Mouse (Mus musculus): ENCODE results near the gene Gm10715.
"Not testable (repeated sequence)": the region's sequence is repeated elsewhere in the genome, so short reads cannot be mapped to it uniquely, and the experiment has no call there.

Gene Gm10715

GRCm38 (mm10) chr9:3036577-3036976 lies at the start of gene Gm10715:
TSS of gene Gm10715 (plus strand) at chr9:3036877.
- not testable (repeated sequence) for DNase-seq (ENCODE audit: low spot score)

DNA sequence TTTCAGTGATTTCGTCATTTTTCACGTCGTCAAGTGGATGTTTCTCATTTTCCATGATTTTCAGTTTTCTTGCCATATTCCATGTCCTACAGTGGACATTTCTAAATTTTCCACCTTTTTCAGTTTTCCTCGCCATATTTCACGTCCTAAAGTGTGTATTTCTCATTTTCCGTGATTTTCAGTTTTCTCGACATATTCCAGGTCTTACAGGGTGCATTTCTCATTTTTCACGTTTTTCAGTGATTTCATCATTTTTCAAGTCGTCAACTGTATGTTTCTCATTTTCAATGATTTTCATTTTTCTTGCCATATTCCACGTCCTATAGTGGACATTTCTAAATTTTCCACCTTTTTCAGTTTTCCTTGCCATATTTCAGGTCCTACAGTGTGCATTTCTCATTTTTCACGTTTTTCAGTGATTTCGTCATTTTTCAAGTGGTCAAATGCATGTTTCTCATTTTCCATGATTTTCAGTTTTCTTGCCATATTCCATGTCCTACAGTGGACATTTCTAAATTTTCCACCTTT lies 36.2 kb upstream of the Gm10715 start, which contains the start of gene Gm10722:
Gene Gm10722 (plus strand): TSS at position 478 of the 528 bp plus-strand sequence.
- peak; percentile 47 for DNase-seq (ENCODE audit: low spot score)

GRCm38 (mm10) chr9:3001006-3001405 lies 35.7 kb upstream of the Gm10715 start:
- DNase-seq (ENCODE audit: low spot score): not testable (repeated sequence)

GRCm38 (mm10) chr9:3001948-3002659 lies 34.6 kb upstream of the Gm10715 start:
- DNase-seq (ENCODE audit: low spot score): peak; percentile 17

DNA sequence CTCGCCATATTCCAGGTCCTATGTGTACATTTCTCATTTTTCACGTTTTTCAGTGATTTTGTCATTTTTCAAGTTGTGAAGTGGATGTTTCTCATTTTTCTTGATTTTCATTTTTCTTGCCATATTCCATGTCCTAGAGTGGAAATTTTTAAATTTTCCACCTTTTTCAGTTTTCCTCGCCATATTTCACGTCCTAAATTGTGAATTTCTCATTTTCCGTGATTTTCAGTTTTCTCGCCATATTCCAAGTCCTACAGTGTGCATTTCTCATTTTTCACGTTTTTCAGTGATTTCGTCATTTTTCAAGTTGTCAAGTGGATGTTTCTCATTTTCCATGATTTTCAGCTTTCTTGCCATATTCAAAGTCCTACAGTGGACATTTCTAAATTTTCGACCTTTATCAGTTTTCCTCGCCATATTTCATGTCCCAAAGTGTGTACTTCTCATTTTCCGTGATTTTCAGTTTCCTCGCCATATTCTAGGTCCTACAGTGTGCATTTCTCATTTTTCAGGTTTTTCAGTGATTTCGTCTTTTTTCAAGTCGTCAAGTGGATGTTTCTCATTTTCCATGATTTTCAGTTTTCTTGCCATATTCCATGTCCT lies 33.8 kb upstream of the Gm10715 start, which contains the start of gene Gm11168:
Gene Gm11168 (plus strand): TSS at position 553 of the 603 bp plus-strand sequence.
- not testable (repeated sequence) for DNase-seq (ENCODE audit: low spot score)

DNA sequence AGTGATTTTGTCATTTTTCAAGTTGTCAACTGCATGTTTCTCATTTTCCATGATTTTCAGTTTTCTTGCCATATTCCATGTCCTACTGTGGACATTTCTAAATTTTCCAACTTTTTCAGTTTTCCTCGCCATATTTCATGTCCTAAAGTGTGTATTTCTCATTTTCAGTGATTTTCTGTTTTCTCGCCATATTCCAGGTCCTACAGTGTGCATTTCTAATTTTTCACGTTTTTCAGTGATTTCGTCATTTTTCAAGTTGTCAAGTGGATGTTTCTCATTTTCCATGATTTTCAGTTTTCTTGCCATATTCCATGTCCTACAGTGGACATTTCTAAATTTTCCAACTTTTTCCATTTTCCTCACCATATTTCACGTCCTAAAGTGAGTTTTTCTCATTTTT lies 30.5 kb upstream of the Gm10715 start:
- not testable (repeated sequence) for DNase-seq (ENCODE audit: low spot score)

- DNase-seq (ENCODE audit: low spot score): not testable (repeated sequence)
These were observed 30.0 kb upstream of the Gm10715 start for GRCm38 (mm10) chr9:3006636-3007035.

DNA sequence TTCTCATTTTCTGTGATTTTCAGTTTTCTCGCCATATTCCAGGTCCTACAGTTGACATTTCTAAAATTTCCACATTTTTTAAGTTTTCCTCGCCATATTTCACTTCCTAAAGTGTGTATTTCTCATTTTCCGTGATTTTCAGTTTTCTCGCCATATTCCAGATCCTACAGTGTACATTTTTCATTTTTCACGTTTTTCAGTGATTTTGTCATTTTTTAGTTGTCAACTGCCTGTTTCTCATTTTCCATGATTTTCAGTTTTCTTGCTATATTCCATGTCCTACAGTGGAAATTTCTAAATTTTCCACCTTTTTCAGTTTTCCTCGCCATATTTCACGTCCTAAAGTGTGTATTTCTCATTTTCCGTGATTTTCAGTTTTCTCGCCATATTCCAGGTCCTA lies 29.4 kb upstream of the Gm10715 start:
- DNase-seq (ENCODE audit: low spot score): peak; percentile 29

DNA sequence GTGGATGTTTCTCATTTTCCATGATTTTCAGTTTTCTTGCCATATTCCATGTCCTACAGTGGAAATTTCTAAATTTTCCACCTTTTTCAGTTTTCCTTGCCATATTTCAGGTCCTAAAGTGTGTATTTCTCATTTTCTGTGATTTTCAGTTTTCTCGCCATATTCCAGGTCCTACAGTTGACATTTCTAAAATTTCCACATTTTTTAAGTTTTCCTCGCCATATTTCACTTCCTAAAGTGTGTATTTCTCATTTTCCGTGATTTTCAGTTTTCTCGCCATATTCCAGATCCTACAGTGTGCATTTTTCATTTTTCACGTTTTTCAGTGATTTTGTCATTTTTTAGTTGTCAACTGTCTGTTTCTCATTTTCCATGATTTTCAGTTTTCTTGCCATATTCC lies 27.3 kb upstream of the Gm10715 start:
- DNase-seq (ENCODE audit: low spot score): not testable (repeated sequence)

GRCm38 (mm10) chr9:3012054-3012621 lies 24.5 kb upstream of the Gm10715 start:
- DNase-seq (ENCODE audit: low spot score): not testable (repeated sequence)

- DNase-seq (ENCODE audit: low spot score): not testable (repeated sequence)
These were observed 23.9 kb upstream of the Gm10715 start, which contains the start of gene Gm10721 for GRCm38 (mm10) chr9:3012733-3013279. TSS of gene Gm10721 (plus strand) at chr9:3013140.

GRCm38 (mm10) chr9:3015354-3015753 lies 21.3 kb upstream of the Gm10715 start, which contains the start of gene Gm10720:
TSS of gene Gm10720 (plus strand) at chr9:3015654.
- DNase-seq (ENCODE audit: low spot score): not testable (repeated sequence)

DNA sequence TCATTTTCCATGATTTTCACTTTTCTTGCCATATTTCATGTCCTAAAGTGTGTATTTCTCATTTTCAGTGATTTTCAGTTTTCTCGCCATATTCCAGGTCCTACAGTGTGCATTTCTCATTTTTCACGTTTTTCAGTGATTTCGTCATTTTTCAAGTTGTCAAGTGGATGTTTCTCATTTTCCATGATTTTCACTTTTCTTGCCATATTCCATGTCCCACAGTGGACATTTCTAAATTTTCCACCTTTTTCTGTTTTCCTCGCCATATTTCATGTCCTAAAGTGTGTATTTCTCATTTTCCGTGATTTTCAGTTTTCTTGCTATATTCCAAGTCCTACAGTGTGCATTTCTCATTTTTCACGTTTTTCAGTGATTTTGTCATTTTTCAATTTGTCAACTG lies 20.8 kb upstream of the Gm10715 start:
- DNase-seq (ENCODE audit: low spot score): not testable (repeated sequence)

DNA sequence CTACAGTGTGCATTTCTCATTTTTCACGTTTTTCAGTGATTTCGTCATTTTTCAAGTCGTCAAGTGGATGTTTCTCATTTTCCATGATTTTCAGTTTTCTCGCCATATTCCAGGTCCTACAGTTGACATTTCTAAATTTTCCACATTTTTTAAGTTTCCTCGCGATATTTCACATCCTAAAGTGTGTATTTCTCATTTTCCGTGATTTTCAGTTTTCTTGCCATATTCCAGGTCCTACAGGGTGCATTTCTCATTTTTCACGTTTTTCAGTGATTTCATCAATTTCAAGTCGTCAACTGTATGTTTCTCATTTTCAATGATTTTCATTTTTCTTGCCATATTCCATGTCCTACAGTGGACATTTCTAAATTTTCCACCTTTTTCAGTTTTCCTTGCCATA lies 19.6 kb upstream of the Gm10715 start, which contains the start of gene Gm10719:
Gene Gm10719 (plus strand): TSS at position 301 of the 400 bp plus-strand sequence.
- DNase-seq (ENCODE audit: low spot score): not testable (repeated sequence)

DNA sequence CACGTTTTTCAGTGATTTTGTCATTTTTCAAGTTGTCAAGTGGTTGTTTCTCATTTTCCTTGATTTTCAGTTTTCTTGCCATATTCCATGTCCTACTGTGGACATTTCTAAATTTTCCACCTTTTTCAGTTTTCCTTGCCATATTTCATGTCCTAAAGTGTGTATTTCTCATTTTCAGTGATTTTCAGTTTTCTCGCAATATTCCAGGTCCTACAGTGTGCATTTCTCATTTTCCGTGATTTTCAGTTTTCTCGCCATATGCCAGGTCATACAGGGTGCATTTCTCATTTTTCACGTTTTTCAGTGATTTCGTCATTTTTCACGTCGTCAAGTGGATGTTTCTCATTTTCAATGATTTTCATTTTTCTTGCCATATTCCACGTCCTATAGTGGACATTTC lies 17.7 kb upstream of the Gm10715 start:
- not testable (repeated sequence) for DNase-seq (ENCODE audit: low spot score)

DNA sequence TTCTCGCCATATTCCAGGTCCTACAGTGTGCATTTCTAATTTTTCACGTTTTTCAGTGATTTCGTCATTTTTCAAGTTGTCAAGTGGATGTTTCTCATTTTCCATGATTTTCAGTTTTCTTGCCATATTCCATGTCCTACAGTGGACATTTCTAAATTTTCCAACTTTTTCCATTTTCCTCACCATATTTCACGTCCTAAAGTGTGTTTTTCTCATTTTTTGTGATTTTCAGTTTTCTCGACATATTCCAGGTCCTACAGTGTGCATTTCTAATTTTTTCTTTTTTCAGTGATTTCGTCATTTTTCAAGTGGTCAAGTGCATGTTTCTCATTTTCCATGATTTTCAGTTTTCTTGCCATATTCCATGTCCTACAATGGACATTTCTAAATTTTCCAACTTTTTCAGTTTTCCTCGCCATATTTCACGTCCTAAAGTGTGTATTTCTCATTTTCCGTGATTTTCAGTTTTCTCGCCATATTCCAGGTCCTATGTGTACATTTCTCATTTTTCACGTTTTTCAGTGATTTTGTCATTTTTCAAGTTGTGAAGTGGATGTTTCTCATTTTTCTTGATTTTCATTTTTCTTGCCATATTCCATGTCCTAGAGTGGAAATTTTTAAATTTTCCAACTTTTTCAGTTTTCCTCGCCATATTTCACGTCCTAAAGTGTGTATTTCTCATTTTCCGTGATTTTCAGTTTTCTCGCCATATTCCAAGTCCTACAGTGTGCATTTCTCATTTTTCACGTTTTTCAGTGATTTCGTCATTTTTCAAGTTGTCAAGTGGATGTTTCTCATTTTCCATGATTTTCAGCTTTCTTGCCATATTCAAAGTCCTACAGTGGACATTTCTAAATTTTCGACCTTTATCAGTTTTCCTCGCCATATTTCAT lies 16.6 kb upstream of the Gm10715 start:
- DNase-seq (ENCODE audit: low spot score): not testable (repeated sequence)

GRCm38 (mm10) chr9:3022316-3023008 lies 14.2 kb upstream of the Gm10715 start:
- DNase-seq (ENCODE audit: low spot score): peak; percentile 44

DNA sequence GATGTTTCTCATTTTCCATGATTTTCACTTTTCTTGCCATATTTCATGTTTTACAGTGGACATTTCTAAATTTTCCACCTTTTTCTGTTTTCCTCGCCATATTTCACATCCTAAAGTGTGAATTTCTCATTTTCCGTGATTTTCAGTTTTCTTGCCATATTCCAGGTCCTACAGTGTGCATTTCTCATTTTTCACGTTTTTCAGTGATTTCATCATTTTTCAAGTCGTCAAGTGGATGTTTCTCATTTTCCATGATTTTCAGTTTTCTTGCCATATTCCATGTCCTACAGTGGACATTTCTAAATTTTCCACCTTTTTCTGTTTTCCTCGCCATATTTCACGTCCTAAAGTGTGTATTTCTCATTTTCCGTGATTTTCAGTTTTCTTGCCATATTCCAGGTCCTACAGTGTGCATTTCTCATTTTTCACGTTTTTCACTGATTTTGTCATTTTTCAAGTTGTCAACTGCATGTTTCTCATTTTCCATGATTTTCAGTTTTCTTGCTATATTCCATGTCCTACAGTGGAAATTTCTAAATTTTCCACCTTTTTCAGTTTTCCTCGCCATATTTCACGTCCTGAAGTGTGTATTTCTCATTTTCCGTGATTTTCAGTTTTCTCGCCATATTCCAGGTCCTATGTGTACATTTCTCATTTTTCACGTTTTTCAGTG lies 13.2 kb upstream of the Gm10715 start, which contains the start of gene Gm10718:
Gene Gm10718 (plus strand): TSS at position 236 of the 673 bp plus-strand sequence.
- DNase-seq (ENCODE audit: low spot score): not testable (repeated sequence)

DNA sequence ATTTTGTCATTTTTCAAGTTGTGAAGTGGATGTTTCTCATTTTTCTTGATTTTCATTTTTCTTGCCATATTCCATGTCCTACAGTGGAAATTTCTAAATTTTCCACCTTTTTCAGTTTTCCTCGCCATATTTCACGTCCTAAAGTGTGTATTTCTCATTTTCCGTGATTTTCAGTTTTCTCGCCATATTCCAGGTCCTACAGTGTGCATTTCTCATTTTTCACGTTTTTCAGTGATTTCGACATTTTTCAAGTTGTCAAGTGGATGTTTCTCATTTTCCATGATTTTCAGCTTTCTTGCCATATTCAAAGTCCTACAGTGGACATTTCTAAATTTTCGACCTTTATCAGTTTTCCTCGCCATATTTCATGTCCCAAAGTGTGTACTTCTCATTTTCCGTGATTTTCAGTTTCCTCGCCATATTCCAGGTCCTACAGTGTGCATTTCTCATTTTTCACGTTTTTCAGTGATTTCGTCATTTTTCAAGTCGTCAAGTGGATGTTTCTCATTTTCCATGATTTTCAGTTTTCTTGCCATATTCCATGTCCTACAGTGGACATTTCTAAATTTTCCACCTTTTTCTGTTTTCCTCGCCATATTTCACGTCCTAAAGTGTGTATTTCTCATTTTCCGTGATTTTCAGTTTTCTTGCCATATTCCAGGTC lies 12.6 kb upstream of the Gm10715 start:
- DNase-seq (ENCODE audit: low spot score): not testable (repeated sequence)
